Mouse (Mus musculus) spleen, adult 2 months (tissue): ENCODE measurements around the gene Wwc1.

ENCODE experiments used
- CTCF ChIP-seq: fragments of 200-500 bp; IDR thresholded peaks from 2 replicates; pipeline ENCODE4 v1.5.1; 2011; ENCODE audit warnings: mild to moderate bottlenecking, inconsistent platforms; ENCODE audit not compliant: insufficient read depth, insufficient read length, insufficient replicate concordance; ENCODE audit errors: extremely low read depth
- POLR2A ChIP-seq: fragments of 200-500 bp; IDR thresholded peaks from 2 replicates; pipeline ENCODE4 v1.6.1; 2011; ENCODE audit warnings: low read depth, low read length, inconsistent platforms

DNA sequence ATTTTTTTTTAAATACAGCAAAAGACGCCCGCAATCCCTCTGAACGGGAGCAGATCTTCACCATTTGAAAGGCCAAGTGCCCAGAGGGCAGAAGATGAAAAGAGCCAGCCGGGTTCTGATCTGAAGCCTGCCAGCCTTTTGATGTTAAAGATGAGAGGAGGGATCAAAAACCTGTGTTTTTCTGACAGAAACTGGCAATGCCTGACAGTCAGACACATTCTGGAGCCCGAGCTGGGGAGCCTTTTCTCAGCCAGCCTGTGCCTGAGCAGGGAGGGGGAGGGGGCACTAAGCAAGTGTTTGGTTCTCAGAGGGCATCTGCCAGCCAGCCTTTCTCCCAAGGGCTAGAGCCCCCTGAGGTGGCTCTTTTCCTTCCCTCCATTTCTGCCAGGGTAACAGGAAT is 39.3 kb downstream of the Wwc1 start:
- TF ChIP-seq CTCF (no peak), POLR2A (no peak)
